Mouse (Mus musculus): ENCODE results near the gene Chrm3. TPM values are rescaled to one million over a fixed set of nuclear protein-coding genes. Genes with fewer than 3 reads are reported as not detected.

Gene Chrm3
- total RNA-seq, 2 experiments from 2014 or later: 0.57 to 0.66 TPM

DNA sequence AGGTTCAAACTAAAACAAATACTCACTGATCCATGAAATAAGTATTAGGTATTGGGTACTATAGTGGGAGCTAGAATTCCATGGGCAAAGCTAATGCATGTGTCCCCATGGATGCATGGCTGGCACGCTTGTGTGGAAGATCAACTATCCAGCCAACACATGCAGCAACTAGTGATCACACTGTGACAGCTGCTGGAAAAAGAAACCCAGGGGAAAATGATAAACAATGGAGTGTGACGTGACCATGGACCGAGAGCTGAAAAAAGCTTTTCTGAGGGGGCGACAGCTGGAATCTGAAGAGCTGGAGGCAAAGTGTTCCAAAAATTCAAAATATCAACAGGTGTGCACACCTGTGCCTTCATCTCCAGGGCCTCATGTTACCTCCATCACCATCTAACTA lies 120.8 kb downstream of the Chrm3 start:
- intact Hi-C loops (cut with DNase I; ENCODE audit: low total_unique reads): no loop called here
- DNase-seq: no peak

DNA sequence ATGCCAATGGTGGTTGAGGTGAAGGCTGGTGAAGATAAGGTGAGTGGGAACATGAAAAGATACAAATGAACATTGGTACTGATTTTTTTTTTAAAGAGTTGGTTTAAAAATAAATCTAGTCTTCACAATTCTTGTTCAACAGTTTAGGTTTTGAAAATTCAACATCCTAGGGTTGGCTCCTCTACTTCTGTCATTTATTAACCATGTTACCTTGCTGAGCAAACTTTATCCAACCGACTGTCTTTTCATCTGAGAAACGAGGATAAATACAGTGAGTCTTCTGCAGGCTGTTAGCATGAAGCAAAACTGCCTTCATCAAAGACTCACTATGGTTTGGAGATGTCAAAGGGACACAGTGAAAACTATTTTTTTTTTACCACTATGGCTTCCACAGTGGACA lies 123.0 kb downstream of the Chrm3 start:
- intact Hi-C loops (cut with DNase I; ENCODE audit: low total_unique reads): no loop called here
- DNase-seq: no peak

DNA sequence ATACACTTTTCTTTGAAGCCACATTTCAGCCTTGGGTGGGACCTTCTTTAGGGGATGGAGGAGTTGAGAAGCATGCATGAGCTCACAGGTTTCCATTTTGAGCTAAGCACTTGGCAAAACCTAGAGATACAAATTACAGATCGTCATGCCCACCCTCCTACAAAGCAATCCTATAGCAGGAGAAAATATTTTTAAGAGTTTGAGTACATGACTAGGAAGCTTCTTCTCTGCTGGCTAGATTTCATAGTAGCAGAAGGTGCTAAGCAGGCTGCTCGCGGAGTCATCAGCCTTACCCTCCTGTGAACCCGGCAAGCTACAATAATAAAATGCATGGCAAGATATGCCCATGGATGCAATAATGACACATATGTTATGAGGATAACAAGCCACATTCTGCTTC lies 124.4 kb downstream of the Chrm3 start:
- intact Hi-C loops (cut with DNase I; ENCODE audit: low total_unique reads): no loop called here
- DNase-seq: no peak

DNA sequence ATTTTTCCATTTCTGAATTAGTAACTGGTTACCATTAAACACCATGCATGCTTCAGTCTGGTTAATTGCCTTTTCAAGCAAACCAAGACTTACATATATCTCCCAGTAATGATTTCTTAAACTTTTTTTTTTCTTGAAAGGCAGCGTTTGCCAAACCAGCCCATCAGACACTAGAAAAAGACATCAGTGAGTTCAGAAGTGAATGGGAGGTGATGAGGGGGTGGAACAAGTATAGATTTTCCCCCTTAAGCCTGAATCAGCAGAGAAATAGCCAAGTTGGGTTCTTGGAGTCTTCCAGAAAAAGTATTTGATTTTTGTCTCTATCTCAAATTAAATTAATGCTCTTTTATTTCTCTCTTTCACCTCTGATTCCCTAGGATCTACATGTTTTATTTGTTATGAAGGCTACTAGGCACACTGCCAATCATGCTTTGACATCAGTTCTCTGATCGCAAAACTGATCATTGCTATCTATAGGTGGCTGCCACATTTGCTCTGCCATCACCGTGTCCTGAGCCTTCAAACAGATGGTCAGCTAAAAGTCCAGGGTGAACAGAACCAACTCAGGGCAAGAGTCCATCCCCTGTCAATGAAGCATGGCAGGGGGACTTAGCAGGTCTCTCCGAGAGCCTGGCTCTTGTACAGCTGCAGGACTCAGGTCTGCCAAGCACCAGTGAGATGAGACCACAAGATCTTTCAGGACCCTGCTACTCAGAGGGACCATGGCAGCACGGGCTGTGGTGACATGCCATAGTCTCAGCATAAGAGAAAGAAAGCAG lies 125.1 kb downstream of the Chrm3 start:
- intact Hi-C loops (cut with DNase I; ENCODE audit: low total_unique reads): no loop called here
- DNase-seq: no peak

DNA sequence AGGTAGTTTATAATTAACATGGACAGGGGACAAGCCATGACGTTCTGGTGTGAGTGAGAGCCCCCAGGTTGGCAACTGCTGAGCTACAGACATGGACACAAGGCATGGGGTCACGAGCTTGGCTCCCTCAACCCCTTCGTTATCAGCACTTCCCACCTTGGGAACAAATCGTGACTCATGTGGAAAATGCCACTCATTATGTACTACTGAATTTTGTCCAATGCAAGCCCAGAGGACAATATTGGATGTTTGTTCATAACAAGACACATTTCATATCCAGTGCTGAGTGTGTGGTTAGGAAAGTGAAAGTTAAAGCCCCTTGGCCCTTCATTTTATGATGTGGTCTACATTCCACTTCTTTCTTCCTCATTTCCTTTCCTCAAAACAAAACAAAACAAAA lies 140.2 kb downstream of the Chrm3 start:
- DNase-seq: no peak
- intact Hi-C loops (cut with DNase I; ENCODE audit: low total_unique reads): no loop called here

DNA sequence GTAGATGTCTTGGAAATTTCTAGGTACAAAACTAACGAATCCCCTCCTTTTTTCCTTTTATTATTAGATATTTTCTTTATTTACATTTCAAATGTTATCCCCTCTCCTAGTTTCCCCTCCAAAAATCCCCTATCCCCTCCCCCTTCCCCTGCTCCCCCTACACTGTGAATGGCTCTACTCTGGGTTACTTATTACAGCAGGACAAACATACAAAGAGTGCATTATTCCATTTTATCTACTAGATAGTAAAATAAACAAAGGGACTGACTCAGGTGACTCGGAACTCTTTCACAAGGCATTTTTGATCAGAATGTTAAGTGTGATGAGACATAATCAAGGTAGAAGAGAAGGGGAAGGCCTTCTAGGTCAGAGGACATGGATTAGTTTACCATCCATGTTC lies 148.5 kb downstream of the Chrm3 start:
- no peak for DNase-seq
- intact Hi-C loops (cut with DNase I; ENCODE audit: low total_unique reads): no loop called here

DNA sequence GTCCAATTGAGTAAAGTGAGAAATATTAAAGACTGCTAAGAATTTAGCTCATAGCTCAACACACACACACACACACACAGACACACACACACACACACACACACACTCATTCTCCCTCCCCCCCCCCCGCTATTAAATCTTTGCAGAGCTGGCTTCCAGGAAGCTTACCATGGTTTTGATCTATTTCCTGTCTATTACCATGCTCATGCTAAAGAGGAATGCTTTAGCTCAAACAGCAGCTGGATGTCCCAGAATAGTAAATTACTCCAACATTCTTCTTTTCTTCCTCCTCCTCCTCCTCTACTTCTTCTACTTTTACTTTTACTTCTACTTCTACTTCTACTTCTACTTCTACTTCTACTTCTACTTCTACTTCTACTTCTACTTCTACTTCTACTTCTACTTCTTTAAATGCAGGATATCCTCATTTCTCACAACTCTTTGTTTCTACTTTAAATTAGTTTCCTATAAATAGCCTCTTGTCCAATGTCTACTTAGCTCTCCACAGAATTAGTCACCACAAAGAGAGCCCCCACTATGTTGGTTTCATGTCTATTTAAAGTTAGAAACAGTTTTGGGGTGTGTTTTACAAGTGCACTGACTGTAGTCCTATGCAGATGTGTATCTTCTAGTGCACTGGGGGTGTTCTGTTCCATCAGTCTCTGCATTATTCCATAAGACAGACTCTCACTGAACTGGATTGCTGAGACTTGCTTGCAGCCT lies 150.0 kb downstream of the Chrm3 start:
- DNase-seq: no peak
- intact Hi-C loops (cut with DNase I; ENCODE audit: low total_unique reads): no loop called here

DNA sequence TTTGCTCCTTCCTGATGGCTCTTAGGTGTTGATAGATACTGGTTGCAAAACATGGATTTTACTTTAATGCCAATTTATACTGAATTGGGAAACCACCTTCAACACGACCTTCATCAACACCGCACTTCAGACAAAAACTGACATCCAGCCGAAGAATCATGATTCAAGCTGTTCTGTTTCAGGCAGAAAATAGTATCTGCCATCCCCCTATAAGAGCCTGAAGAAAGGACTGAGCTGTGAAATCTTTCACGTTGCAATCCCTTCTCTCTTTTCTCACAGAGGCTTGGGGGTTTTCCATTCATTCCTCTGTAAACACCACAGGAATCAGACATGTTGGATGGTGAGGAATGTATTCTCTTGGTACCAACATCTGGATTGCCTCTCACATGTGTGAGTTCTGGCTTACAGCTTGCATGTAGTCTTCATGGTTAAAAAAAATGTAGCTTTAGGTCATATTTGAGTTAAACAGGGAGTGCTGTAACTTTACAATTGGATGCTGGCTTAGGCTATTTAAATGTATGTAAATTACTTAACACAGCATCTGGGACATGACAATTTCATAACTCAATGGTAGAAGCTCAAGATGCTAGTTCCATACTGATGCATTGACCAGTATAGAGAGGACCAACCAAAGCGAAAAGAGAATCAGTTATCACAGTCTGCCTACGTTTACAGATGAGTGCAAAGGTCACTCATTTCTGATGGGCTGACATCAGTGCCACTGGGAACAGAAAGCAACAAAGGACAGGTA lies 161.3 kb downstream of the Chrm3 start:
- intact Hi-C loops (cut with DNase I; ENCODE audit: low total_unique reads): no loop called here
- no peak for DNase-seq

DNA sequence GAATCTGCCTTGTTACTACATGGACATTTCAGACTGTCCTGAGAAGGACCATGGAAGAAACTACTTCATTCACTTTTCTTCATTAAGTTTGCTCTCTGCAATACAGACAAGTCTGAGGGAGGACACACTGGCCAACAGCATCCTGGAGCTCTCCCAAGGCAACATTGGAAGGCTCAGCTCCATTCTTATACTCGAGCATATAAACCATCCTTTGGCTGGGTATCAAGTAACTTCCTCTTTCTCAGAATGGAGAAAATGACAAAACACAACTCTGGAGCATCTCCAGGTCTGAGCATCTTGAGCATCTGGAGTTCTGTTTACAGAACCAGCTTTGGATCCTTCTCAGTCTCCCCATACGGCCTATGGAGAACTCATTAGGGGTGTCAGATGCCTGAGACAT lies 170.8 kb downstream of the Chrm3 start:
- DNase-seq: no peak
- intact Hi-C loops (cut with DNase I; ENCODE audit: low total_unique reads): no loop called here

DNA sequence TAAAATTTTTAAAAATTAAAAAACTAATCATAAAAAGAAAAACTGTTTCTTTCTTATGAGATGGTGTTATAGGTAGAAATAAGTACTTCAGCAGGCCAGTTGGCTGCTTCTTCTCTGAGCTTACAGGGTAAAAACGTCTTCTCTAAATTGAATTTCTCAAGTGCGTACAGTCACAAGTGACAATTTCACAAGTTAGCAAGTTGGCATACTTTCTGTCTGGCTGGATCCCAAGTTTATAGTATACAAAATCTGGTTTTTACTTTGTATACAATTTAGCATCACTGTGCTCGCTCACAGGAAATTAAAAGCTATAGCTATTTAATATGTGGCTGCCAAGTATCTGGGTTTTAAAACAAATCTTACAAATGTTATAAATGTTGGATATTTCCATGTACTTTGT lies 172.7 kb downstream of the Chrm3 start:
- intact Hi-C loops (cut with DNase I; ENCODE audit: low total_unique reads): no loop called here
- no peak for DNase-seq

DNA sequence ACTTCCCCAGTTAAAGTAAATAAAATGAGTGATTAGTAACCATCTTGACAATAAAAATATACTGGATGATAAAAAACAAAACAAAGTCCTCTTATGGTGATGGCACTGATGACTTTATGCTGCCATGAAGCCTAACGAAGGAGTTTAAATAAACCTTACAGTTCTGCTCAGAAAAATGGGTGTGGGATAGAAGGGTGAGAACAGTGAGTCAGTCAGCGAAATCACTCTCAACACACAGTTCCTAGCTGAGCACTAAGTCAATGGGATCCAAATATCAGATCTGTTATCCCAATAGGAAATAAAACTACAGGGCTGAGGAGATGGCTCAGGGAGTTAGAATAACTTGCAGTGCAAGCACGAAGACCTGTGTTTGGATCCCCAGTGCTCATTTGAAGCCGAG lies 176.8 kb downstream of the Chrm3 start:
- no peak for DNase-seq
- intact Hi-C loops (cut with DNase I; ENCODE audit: low total_unique reads): no loop called here

DNA sequence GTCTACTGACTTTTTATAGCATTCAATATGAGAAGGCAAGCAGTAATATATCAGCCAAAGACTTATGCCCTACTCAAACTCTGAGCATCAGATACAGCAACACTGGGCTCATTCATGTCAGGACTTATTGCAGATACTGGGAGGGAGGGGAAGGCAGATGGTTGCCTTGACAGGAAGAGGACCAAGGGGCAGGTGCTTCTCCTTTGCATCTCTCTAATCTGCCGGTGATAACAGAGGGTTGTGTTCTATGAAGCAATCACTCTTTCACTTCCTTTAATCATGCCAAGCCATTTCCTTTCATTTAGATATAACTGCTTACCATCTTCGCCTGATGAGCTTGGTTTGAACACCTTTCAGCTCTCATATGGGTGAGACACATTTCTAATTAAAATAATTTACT lies 177.9 kb downstream of the Chrm3 start:
- DNase-seq: no peak
- intact Hi-C loops (cut with DNase I; ENCODE audit: low total_unique reads): no loop called here

DNA sequence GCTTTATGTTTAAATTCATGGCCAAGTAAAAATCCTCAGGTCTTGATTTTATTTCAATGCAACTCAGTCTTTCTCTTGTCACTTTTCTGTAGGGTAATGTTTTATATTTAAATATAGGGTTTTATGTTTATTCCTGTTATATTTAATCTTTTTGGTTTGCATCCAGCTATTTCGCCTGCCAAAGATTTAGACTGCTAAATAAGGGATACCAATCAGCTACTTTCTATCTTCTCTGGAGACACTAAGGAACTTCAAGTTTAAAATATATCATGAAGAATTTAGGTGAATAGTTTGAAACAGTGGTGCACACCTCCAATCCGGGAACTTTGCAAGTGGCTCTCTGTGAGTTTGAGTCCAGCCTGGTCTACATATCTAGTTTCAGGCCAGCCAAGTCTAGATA lies 190.1 kb downstream of the Chrm3 start:
- intact Hi-C loops (cut with DNase I; ENCODE audit: low total_unique reads): no loop called here
- DNase-seq: no peak

DNA sequence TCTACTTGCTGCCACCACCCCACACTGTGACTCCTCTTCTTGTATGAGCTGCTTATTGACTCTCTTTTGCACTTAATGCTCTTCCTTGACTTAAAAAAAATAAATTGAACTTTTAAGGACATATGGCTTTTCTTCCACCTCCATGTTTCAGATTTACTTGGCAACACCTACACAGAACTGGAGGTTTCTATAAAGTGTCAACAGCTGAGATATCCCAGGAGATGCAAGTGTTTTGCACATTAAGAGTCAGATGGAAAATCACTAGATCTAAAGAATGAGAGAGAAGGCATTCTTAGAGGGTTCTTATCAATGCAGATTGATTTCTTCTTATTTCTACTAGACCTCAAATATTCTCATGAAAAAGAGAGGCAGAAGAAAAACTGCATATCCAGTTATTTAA lies 197.3 kb downstream of the Chrm3 start:
- intact Hi-C loops (cut with DNase I; ENCODE audit: low total_unique reads): no loop called here
- no peak for DNase-seq

DNA sequence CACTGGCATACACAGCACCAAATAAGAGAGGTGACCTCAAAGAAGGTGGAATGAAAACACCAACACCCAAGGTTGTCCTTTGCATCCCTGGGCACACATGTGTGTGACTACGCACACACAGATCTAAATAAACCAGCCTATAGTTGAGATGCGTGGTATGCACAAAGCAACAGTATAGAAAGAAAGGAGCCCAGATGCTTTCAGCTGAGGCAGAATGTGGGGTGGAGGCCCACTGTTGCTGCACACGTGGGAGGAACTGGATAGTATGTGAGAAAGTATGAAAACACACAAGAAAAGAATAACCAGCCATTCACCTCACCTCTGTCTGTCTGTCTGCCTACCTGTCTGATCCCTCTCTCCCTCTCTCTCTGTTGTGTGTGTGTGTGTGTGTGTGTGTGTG lies 203.2 kb downstream of the Chrm3 start:
- no peak for DNase-seq
- intact Hi-C loops (cut with DNase I; ENCODE audit: low total_unique reads): no loop called here

DNA sequence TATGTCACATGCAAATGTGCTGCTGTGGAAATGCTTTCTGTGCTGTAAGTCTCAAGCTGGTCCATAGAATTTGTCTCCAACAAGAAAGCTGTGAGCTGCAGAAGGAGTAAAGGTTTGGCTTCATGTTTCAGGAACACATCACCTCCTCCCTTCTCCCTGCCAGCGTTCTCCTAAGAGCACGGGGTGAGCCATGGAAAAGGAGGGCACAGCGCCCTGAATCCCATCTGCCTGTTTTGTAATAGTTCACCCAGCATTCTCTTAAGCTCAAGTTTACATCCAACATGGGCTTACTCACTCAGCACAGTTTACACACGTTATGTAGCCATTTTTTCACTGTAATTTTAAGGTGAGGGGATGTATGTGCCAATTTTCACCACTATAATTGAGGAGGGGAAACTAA lies 220.1 kb downstream of the Chrm3 start:
- DNase-seq: no peak
- intact Hi-C loops (cut with DNase I; ENCODE audit: low total_unique reads): no loop called here

DNA sequence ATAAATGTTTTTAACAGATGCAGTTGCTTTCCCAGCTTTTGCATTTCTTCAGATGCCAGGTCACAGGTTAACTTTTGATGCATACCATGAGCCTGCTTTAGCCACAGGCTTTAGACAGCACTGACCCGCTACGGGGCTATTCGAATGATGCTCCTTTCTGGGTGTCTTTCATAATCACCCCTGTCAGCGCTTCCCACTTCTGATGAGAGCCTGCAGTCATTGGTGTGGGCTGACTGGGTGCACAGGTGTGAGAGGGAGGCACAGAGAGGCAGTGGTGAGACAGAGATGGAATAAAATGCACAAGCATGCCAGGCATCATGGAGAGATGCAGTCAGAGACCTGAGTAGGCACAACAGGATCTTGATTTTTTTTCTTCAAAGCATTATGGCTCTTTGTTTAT lies 221.8 kb downstream of the Chrm3 start:
- no peak for DNase-seq
- intact Hi-C loops (cut with DNase I; ENCODE audit: low total_unique reads): no loop called here

DNA sequence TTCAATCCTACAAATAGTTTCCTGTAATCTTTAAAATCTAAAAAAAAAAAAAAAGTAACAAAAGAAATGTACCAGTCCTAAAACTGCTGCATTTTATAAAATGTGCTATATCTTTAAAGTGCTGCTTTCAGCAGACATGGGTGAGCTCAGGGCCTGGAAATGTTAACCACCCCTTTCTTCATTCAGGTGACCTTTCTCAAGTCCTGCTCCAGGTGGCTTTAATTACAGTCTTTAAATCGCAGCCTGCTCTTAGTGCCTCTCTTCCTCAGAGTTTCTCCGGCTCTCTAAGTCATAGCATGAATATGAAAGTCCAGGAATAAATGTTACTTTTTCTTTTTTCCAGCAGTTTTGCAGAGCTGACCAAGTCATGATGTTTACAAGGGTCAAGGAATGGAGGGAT lies 229.6 kb downstream of the Chrm3 start:
- intact Hi-C loops (cut with DNase I; ENCODE audit: low total_unique reads): no loop called here
- no peak for DNase-seq

DNA sequence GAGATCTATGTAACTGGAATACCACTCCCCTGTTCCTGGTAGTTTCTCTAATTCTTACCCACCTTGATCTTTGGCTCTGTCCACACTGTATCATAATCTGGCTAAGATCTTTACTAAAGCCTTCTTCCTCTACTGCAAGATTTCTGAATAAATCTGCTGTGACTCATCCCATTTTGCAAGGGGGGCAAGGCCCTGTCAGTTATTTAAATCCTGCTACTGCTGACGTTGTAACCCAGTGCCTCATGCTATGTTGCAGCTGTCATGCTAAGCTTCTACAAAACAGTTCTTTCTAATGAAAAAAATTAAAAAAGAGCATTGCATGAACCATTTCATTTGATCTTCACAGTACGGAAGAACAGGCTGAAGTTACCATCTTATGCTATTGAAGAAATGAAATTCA lies 248.4 kb downstream of the Chrm3 start:
- DNase-seq: no peak

DNA sequence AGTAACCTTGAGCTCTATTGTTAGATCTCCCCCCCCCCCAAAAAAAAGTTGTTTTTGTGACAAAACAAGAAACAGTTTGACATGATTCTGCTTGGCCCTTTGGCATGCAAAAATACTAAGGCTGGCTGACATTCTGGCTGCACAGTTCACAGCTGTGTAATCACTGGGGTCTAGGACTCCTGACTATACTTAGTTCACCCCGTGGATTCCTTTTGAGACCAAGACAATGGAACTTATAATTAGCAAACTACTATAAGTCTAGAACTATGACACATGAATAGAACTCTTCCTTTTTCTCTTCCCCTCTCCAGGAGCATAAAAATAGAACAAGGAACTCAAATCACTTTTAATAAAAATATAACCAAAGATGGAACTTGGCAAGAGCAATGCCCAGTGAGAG lies 251.1 kb downstream of the Chrm3 start:
- no peak for DNase-seq
- intact Hi-C loops (cut with DNase I; ENCODE audit: low total_unique reads): no loop called here

More for the DNA sequence above, 248.4 kb downstream of the Chrm3 start:
- intact Hi-C loops (cut with DNase I; ENCODE audit: low total_unique reads): no loop called here

DNA sequence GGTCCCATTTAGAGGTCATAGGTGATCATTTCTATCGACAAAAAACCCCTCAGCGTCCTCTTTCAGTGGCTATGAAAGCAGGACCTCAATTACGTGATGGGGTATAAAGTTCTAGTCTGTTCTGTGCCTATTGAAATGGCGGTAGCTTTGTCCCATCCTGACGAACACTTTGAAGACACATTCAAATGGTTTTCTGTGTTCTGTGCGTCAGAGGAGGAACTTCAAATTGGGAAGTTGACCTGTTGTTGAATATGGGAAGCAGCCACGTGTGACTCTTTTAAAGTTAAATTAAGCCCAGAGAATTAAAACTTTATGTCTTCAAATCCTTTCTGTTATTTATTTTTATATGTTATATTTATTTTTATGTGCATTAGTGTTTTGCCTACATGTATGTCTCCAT lies 253.3 kb downstream of the Chrm3 start:
- no peak for DNase-seq
- intact Hi-C loops (cut with DNase I; ENCODE audit: low total_unique reads): no loop called here
